Mouse (Mus musculus): Measurements from ENCODE around the gene Ccdc62.

The Ccdc62 gene

GRCm38 (mm10) chr5:123980521-123981249 is 50.2 kb downstream of the Ccdc62 start:
- DNase-seq = no peak

DNA sequence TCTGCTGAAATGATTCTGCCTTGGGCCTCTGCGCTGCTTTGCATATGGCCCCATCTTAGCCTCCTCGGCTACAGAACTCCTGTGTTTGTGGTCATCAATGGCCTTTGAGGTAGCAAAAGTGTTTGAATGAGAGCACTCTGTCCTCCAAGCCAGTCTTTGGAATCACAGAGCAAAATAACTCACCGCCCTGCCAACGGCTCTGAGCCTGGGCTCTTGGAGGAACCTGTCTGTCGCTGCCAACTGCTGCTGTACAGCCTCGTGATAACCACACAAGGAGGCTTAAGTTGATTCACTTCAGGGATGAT is 50.7 kb downstream of the Ccdc62 start:
- DNase-seq = peak in 1 of 2 experiments; percentile 59

DNA sequence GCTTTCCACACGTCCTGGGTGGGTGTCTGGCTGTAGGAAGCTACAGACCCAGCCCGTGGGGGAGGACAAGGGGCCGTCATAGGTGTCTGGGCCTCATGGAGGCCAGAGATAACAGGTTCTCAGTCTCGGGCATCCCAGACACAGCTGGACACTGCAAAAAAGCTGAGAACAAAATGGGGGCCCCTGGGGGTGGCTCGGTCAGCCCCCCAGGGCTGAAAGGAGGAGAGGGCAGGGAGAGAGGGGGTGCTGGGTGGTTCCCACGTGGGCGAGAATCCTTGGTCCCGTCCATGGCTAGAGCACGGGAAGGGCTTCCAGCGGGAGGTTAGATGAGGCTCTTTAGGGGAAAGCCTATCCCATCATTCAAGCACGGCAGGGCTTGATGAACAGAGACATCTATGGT is 52.4 kb downstream of the Ccdc62 start:
- no peak for DNase-seq

DNA sequence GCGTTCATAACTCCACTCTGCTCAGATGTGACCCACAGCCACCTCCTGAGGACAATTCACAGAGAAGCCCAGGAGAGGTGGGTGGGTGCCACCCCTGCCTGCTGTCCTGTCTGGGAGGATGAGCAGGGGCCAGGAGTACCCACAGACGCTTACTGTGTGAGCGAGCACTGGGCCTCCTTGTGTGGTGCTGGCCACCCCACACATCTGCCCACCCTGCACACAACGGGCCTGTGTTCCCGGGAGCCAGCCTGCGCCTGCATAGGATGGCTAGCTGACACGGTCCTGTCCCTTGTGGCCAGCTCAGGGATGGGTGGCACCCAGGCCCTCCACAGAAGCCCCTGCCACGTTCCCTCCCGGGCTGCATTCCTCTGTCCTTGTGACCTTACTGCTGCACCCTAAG is 55.0 kb downstream of the Ccdc62 start:
- peak in 1 of 2 experiments; percentile 16 for DNase-seq

DNA sequence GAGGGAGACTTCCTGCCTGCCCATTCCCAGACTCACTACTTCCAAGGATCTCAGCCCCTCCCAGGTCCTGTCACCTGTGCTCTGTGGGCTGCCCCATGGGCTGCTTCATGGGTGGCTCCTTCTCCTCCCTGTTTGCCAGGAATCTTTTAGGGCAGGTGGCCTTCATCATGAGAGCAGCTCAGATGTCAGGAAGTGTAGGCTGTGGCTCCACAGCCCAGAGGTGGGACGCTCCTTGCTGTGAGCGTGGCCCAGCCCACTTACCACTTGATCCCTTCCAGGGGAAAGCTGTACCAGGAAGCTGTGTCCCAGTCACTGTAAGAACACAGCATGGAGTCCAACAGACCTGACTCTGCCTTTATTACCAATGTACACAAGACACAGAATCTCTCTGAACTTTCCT is 56.4 kb downstream of the Ccdc62 start:
- DNase-seq = peak in 1 of 2 experiments; percentile 56

GRCm38 (mm10) chr5:123987511-123987910 is 57.0 kb downstream of the Ccdc62 start:
- DNase-seq = peak in 1 of 2 experiments; percentile 16

DNA sequence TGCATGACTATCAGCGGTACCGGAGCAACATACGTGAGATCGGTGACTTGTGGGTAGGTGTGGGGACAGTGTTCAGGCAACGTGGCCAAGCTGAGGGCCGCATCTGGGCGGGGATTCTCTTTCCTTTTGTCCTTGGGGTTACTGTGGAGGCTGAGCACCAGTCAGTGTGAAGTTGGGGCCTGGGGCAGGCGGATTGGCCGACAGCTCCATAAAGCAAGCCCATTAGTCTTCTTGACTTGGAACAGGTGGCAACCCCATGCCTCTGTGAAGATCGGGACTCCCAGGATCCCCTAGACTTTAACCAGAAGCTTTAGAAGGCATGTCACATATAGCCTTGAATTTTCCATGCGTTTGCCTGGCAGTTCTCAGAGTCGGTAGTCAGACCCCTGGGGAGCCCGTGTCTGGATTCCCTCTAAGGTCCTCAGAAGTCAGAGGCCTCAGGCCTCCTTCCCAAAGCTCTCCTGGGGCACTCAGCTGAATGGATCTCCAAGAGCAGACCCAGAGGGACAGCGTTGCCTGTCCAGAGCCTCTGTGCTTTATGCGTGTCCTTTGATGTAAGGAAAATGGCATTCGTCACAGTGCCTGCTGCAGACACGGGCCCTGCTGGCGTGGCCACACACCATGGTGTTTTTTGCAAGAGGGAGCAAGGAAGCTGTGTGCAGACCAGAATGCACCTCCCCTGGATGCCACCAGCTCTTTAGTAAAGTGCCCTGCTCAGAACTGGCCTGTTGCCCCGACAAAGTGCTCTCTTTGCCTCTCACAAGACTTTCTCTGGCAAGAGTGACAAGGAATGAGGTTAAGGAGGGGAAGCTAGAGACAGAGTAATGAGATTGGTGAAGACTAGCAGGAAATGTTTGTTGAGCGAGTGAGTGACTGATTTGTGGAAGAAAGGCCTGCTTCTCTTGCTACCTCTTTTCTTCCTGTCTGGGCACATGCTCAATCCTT is 59.7 kb downstream of the Ccdc62 start:
- peak; percentile 68 to 83 for DNase-seq

DNA sequence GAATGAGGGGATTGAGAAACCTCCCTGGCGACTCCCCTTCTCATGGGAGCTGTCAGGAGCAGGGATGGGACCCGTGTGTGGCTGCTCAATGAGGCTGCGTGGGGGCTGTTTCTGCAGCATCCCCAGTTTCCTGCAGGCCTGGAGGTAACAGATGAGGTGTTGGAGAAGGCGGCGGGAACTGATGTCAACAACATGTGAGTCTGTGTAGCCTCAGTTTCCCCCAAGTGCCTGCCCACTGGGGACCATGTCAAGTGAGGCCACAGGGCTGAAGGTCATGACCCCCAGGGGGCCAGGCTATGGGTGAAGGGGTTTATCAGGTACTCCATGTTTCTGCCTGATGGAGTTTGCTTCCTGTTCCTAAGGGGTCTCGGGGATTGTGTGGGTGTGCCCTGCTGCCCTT is 60.8 kb downstream of the Ccdc62 start:
- DNase-seq = no peak

- peak; percentile 68 to 79 for DNase-seq
Observed at GRCm38 (mm10) chr5:123992193-123992637, 61.7 kb downstream of the Ccdc62 start.

DNA sequence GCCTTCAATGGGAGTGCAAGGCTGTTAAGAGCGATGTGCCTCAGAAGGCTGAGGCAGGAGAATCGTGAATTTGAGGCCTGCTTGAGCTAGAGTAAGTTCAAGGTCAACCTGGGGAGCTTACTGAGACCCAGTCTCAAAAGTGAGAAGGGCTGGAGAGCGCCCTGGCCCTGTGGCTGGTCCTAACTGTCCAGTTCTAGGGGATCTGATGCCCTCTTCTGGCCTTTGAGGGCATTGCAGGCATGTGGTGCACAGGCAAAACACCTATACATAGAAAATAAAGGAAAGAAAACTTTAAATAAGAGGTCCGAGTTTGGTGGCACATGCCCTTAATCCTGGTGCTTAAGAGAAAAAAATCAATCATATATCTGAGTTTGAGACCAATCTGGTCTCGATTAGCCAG is 62.3 kb downstream of the Ccdc62 start:
- DNase-seq = peak; percentile 81 to 90

DNA sequence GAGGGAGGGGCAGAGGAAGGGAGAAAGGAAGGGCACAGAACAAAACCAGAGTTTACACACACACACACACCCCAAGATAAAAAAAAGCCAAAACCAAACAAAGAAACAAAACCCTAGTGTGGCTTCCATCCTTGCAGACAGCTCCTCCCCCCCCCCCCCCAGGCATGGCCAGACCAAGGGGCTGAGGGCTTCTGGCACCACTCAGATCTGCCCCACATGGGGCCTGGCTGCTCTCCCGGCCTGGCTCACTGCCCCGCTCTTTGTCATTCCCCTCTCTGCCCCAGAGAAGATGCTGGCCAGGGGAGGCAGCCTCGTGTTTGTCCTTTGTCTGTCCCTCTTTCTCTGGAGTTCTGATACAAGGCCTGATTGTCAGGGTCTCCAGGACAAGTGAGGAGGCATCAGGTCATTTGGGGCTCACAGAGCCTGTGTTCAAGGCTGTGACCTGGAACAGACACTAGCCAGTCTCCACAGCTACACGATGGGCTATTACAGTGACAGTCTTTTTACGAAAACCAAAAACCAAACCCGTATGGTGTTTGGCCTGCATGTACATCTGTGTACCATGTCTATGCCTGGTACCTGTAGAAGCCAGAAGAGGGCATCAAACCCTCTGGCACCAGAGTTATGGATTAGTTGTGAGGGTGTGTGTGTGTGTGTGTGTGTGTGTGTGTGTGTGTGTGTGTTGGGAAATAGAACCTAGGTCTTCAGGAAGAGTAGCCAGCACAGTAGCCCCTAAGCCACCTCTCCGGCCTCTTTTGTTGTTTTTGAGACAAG is 63.0 kb downstream of the Ccdc62 start:
- DNase-seq = peak; percentile 53 to 76

DNA sequence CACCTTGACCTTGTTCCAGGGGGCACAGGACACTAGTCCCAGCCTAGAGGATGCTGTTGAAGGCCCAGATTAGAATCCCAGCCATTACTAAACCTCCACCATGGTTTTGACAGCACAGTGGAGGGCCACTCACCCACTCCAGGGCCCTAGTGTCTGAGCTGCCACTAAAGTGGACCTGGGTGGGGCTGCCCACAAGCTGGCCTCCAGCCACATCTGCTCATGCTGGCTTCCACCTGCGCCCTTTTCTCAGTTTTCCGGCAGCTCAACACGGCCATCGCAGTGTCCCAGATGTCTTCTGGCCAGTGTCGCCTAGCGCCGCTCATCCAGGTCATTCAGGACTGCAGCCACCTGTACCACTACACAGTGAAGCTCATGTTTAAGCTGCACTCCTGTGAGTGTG is 64.0 kb downstream of the Ccdc62 start:
- peak in 1 of 2 experiments; percentile 53 for DNase-seq

GRCm38 (mm10) chr5:123995388-123995787 is 64.9 kb downstream of the Ccdc62 start:
- no peak for DNase-seq

GRCm38 (mm10) chr5:123996194-123996593 is 65.7 kb downstream of the Ccdc62 start:
- peak in 1 of 2 experiments; percentile 62 for DNase-seq

GRCm38 (mm10) chr5:123996695-123997094 is 66.2 kb downstream of the Ccdc62 start:
- no peak for DNase-seq

GRCm38 (mm10) chr5:123997211-123997751 is 66.8 kb downstream of the Ccdc62 start:
- DNase-seq = peak in 1 of 2 experiments; percentile 27

- DNase-seq = peak in 1 of 2 experiments; percentile 22
Observed at GRCm38 (mm10) chr5:123997811-123998210, 67.3 kb downstream of the Ccdc62 start.

DNA sequence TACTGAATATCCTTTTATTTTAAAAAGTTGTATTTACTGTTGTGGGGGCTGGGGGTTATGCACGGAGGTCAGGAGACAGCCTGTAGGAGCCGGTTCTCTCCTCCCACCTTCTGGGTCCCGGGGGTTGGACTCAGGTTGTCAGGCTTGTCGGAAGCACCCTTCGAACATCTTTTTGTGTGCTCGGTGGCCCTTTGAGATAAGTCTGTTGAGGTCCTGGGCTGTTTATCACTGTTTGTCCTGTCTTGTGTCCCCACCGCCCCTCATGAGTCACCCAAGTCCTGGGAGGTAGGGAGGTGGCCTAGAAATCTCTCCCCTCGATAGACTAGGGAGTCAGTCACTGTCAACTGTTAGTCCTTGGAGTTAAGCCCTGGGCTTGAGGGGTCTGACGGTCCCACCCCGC is 67.9 kb downstream of the Ccdc62 start:
- no peak for DNase-seq

DNA sequence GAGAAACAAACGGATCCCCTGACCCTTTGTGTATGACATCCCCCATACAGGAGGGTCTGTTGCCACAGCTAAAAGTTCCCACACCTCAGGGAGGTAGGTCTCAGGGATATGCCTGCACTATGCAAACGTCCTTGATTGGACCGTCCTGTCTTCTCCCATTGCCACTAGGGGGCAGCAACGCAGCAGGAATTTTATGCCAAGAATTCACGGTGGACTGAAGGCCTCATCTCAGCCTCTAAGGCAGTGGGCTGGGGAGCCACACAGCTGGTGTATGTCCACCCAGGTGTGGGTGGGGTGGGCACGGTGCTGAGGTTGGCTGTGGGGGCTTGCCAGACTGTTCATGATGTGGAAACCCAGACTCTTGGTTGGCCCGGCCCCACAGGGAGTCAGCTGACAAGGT is 70.3 kb downstream of the Ccdc62 start:
- DNase-seq = peak; percentile 83 to 91

DNA sequence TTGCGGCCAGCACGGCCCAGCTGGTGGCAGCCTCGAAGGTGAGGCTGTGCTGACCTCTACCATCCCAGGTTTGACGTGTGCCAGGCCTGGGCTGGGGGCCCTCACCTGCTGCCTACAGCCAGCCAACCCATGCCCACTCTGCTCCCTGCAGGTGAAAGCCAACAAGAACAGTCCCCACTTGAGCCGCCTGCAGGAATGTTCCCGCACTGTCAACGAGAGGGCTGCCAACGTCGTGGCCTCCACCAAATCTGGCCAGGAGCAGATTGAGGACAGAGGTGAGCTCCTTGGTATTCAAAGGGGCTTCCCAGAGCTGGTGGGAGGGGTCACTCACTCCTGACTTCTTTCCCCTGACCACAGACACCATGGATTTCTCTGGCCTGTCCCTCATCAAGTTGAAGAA is 70.8 kb downstream of the Ccdc62 start:
- DNase-seq = peak in 1 of 2 experiments; percentile 34

GRCm38 (mm10) chr5:124002876-124003275 is 72.4 kb downstream of the Ccdc62 start:
- peak in 1 of 2 experiments; percentile 70 for DNase-seq

DNA sequence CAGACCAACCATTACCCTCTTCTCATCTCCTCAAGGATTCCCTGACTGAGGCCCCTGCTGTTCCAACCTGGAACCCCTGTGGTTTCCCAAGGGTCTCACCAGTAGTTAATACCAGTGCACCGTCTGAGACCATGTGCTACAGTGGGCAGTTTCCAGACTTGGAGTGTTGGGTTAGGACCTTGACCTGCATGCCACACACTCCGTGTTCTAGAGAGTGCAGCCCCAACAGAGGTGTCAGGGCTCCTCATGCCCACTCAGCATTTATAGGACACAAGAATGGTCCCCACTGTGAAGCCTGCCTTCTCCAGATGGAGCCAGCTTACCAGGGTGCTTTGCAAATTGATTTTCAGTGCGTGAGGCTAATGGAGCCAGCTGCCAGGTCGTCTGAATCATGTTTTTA is 72.9 kb downstream of the Ccdc62 start:
- DNase-seq = peak in 1 of 2 experiments; percentile 20
